Mouse (Mus musculus) liver, embryonic 13.5 days (tissue): ENCODE results near the gene Sh3bp5. TPM values are rescaled to one million over a fixed set of nuclear protein-coding genes. Genes with fewer than 3 reads are reported as not detected.
A peak's percentile ranks its signal among the peaks of the same experiment; 100 is the strongest.

ENCODE experiments used
- ATAC-seq: fragments of 200-750 bp; cut with Nextera tagmentation; 2 replicates; pipeline ENCODE4 v1.8.0; 2017; ENCODE audit warnings: low read depth, mild to moderate bottlenecking, moderate number of reproducible peaks, moderate library complexity
- DNase-seq: peaks from one replicate; pipeline ENCODE4 v3.0.0; 2022
- H3K27ac ChIP-seq: fragments of 300-500 bp; sonication (generic); 2 replicates; pipeline ENCODE4 v1.5.1; 2015; ENCODE audit warnings: moderate library complexity, mild to moderate bottlenecking, inconsistent platforms
- H3K27me3 ChIP-seq: fragments of 300-500 bp; sonication (generic); 2 replicates; pipeline ENCODE4 v1.6.1; 2015; ENCODE audit warnings: mild to moderate bottlenecking, inconsistent platforms
- H3K36me3 ChIP-seq: fragments of 300-500 bp; sonication (generic); 2 replicates; pipeline ENCODE4 v1.6.1; 2015; ENCODE audit warnings: mild to moderate bottlenecking, inconsistent platforms
- H3K4me1 ChIP-seq: fragments of 300-500 bp; sonication (generic); replicated peaks from 2 replicates; pipeline ENCODE4 v1.6.1; 2015; ENCODE audit warnings: inconsistent platforms
- H3K4me2 ChIP-seq: fragments of 300-500 bp; sonication (generic); 2 replicates; pipeline ENCODE4 v1.6.1; 2015; ENCODE audit warnings: inconsistent platforms, mild to moderate bottlenecking, moderate library complexity
- H3K4me3 ChIP-seq: fragments of 300-500 bp; sonication (generic); replicated peaks from 2 replicates; pipeline ENCODE4 v1.5.1; 2015; ENCODE audit warnings: mild to moderate bottlenecking, inconsistent platforms
- H3K9ac ChIP-seq: fragments of 300-500 bp; sonication (generic); 2 replicates; pipeline ENCODE4 v1.6.1; 2015; ENCODE audit warnings: mild to moderate bottlenecking, inconsistent platforms
- H3K9me3 ChIP-seq: fragments of 300-500 bp; sonication (generic); replicated peaks from 2 replicates; pipeline ENCODE4 v1.6.1; 2016; ENCODE audit warnings: inconsistent platforms
- WGBS: fragments of 180-500 bp; shearing (Covaris S2); methylation state at CpG from one replicate; pipeline ENCODE4 v1.1.7; 2015; ENCODE audit not compliant: insufficient replicate concordance; 5-methylcytosine and 5-hydroxymethylcytosine counted together
- polyA plus RNA-seq: library from polyadenylated mRNA; unstranded; fragments of >200 nt; fragmentation: Nextera tagmentation; extraction: Ambion mirVana; gene quantifications from 2 replicates; pipeline ENCODE4 v1.2.1, GENCODE M21; 2015

Gene Sh3bp5
- polyA plus RNA-seq, 1 experiment from 2014 or later = 13.3 TPM

DNA sequence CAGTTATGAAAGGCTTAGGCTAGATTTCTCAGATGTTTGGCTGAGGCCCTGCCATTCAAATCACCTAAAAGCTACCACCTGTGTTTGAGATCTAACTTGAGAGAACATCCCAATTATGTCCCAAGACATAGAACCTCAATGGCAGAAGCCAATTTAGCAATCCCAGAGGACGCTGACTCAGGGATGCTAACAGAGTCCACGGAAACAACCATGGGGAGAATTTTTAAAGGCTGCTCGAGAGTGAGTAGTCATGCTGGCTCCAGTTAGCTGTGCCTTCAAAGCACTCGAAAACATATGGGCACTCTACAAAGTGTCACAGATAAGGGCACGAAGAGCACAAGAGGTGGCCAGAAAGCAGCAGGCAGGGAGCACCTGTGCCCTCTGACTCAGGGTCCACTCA is 43.6 kb downstream of the Sh3bp5 start:
- H3K36me3 ChIP-seq = peaks cover 5% of the 10 kb centered on the region
- peaks cover 10% of the 10 kb centered on the region for H3K4me1 ChIP-seq
- H3K27me3 ChIP-seq = no peaks in the 10 kb centered on the region
- DNase-seq = no peak
- 63% methylated on average over 5 of the region's 5 CpGs for WGBS
- no peak overlapping the region for H3K4me2 ChIP-seq
- no peak for ATAC-seq
- H3K9ac ChIP-seq = no peak overlapping the region
- 0 out of 2 replicates have a peak, but pooled peaks cover 3% of the 10 kb centered on the region for H3K9me3 ChIP-seq
- no peak overlapping the region for H3K27ac ChIP-seq
- H3K4me3 ChIP-seq = no peak overlapping the region

- 81% methylated on average over 8 of the region's 8 CpGs for WGBS
- H3K36me3 ChIP-seq = no peaks in the 10 kb centered on the region
- DNase-seq = no peak
- no peak for ATAC-seq
- H3K27ac ChIP-seq = peak overlapping the region; percentile 9; the same call in 1 of the 2 replicates
- no peak overlapping the region for H3K4me3 ChIP-seq
- no peak overlapping the region for H3K4me2 ChIP-seq
- H3K27me3 ChIP-seq = no peaks in the 10 kb centered on the region
- no peaks in the 10 kb centered on the region for H3K9me3 ChIP-seq
- peaks cover 25% of the 10 kb centered on the region for H3K4me1 ChIP-seq
- H3K9ac ChIP-seq = no peak overlapping the region
These were observed 46.3 kb downstream of the Sh3bp5 start for GRCm38 (mm10) chr14:31389421-31390147.

GRCm38 (mm10) chr14:31388086-31388872 is 47.6 kb downstream of the Sh3bp5 start:
- peak overlapping the region; percentile 9; the same call in 1 of the 2 replicates for H3K27ac ChIP-seq
- DNase-seq (no peak), ATAC-seq (no peak)
- no peak overlapping the region for H3K4me2 ChIP-seq
- peaks cover 26% of the 10 kb centered on the region for H3K4me1 ChIP-seq
- no peaks in the 10 kb centered on the region for H3K27me3 ChIP-seq
- H3K9me3 ChIP-seq = no peaks in the 10 kb centered on the region
- no peak overlapping the region for H3K4me3 ChIP-seq
- no peak overlapping the region for H3K9ac ChIP-seq
- no peaks in the 10 kb centered on the region for H3K36me3 ChIP-seq
- WGBS = 66% methylated on average over 13 of the region's 13 CpGs

GRCm38 (mm10) chr14:31387301-31387981 is 48.4 kb downstream of the Sh3bp5 start:
- Histone ChIP-seq H3K27ac (no peak overlapping the region), H3K36me3 (no peaks in the 10 kb centered on the region), H3K4me3 (no peak overlapping the region), H3K27me3 (no peaks in the 10 kb centered on the region), H3K4me1 (peaks cover 26% of the 10 kb centered on the region), H3K9ac (no peak overlapping the region; the same call in 1 of the 2 replicates), H3K9me3 (no peaks in the 10 kb centered on the region), H3K4me2 (no peak overlapping the region)
- no peak for DNase-seq
- ATAC-seq = no peak
- WGBS = 36% methylated on average over 11 of the region's 11 CpGs

DNA sequence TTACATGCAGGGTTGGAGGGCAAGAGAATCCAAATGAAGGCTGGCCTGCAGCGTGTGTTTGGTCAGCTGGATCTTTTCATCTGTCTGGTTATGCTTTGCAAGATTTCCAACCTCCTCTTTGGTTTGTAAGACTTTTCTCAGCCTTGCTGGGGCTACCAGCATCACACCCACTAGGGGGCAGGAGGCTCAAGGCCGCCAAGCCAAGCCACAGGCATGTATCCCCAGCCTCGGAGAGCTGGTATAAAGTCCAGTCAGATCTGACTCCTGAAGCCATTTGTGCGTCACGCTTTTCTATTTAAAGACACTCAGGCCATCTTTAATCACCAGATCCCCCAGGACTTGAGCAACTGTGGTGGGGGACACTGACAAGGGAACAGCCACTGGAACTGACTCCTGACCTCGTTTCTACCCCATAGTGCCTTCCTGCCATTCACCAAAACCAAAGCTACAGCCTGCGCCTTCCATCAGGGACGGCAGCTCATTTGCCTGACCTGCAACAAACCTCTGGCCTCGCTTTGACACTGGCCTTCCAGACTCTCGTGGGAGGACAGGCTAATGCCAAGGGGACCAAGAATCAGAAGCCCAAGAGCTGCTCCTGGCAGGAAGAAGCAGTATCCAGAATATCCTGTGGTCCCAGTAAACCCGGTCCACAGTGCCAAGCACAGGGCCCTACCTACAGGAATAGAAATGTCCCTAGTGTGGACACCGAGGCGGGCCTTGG is 49.7 kb downstream of the Sh3bp5 start:
- Histone ChIP-seq H3K27me3 (no peaks in the 10 kb centered on the region), H3K36me3 (no peaks in the 10 kb centered on the region), H3K9me3 (no peaks in the 10 kb centered on the region), H3K4me3 (no peak overlapping the region), H3K9ac (no peak overlapping the region), H3K4me1 (peaks cover 26% of the 10 kb centered on the region), H3K4me2 (no peak overlapping the region), H3K27ac (0 out of 2 replicates have a peak overlapping the region, but pooled peaks have one; percentile 15)
- peak; percentile 43 for DNase-seq
- ATAC-seq = no peak
- WGBS = 33% methylated on average over 13 of the region's 13 CpGs

- Histone ChIP-seq H3K9ac (no peak overlapping the region), H3K9me3 (no peaks in the 10 kb centered on the region), H3K27me3 (no peaks in the 10 kb centered on the region), H3K4me1 (peaks cover 26% of the 10 kb centered on the region), H3K36me3 (no peaks in the 10 kb centered on the region), H3K27ac (peak overlapping the region; percentile 20; the same call in 1 of the 2 replicates), H3K4me3 (no peak overlapping the region), H3K4me2 (no peak overlapping the region)
- 66% methylated on average over 5 of the region's 5 CpGs for WGBS
- ATAC-seq = no peak
- no peak for DNase-seq
These were observed 50.5 kb downstream of the Sh3bp5 start for GRCm38 (mm10) chr14:31385406-31385805.

- no peak for ATAC-seq
- H3K4me1 ChIP-seq = peaks cover 26% of the 10 kb centered on the region
- H3K36me3 ChIP-seq = no peaks in the 10 kb centered on the region
- H3K9ac ChIP-seq = no peak overlapping the region
- no peaks in the 10 kb centered on the region for H3K27me3 ChIP-seq
- H3K4me2 ChIP-seq = no peak overlapping the region
- WGBS = 59% methylated on average over 13 of the region's 13 CpGs
- H3K27ac ChIP-seq = no peak overlapping the region
- DNase-seq = no peak
- H3K4me3 ChIP-seq = no peak overlapping the region
- no peaks in the 10 kb centered on the region for H3K9me3 ChIP-seq
These were observed 51.2 kb downstream of the Sh3bp5 start for GRCm38 (mm10) chr14:31384366-31385323.

- ATAC-seq (no peak), DNase-seq (no peak)
- 68% methylated on average over 11 of the region's 11 CpGs for WGBS
These were observed 52.3 kb downstream of the Sh3bp5 start for GRCm38 (mm10) chr14:31383470-31384050.

GRCm38 (mm10) chr14:31382276-31382675 is 53.6 kb downstream of the Sh3bp5 start:
- Histone ChIP-seq H3K9me3 (no peaks in the 10 kb centered on the region), H3K27me3 (no peaks in the 10 kb centered on the region), H3K4me3 (no peak overlapping the region), H3K4me2 (no peak overlapping the region), H3K9ac (no peak overlapping the region), H3K27ac (no peak overlapping the region), H3K36me3 (peaks cover 21% of the 10 kb centered on the region), H3K4me1 (peaks cover 15% of the 10 kb centered on the region)
- DNase-seq (no peak), ATAC-seq (no peak)
- WGBS = 79% methylated on average over 8 of the region's 8 CpGs

More at GRCm38 (mm10) chr14:31383470-31384050, 52.3 kb downstream of the Sh3bp5 start:
- no peak overlapping the region for H3K4me2 ChIP-seq
- H3K9me3 ChIP-seq = no peaks in the 10 kb centered on the region
- H3K9ac ChIP-seq = no peak overlapping the region
- peaks cover 8% of the 10 kb centered on the region for H3K36me3 ChIP-seq
- H3K27ac ChIP-seq = no peak overlapping the region
- no peaks in the 10 kb centered on the region for H3K27me3 ChIP-seq
- H3K4me3 ChIP-seq = no peak overlapping the region
- H3K4me1 ChIP-seq = peaks cover 22% of the 10 kb centered on the region

DNA sequence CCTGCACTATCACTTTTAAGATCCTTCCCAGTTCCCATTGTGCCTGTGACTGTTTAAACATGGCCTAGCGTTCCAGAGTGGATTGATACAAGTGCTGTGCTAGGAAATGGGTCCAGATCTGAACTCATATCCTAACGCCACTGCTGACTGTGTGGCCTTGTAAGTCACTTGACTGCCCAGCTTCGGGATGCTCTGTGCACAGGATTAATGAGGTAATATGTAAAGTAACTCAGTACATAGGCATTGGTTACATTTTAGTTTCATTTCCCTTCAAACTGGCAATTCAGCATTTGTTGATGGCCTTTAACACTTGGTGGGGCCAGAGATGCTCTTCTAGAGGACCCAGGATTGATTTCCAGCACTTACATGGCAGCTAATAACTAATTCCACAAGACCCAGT is 59.5 kb downstream of the Sh3bp5 start:
- Histone ChIP-seq H3K4me3 (no peak overlapping the region), H3K9me3 (no peaks in the 10 kb centered on the region), H3K9ac (no peak overlapping the region), H3K27me3 (no peaks in the 10 kb centered on the region), H3K4me1 (no peaks in the 10 kb centered on the region; the same call in 1 of the 2 replicates), H3K4me2 (no peak overlapping the region), H3K27ac (no peak overlapping the region), H3K36me3 (peaks cover 71% of the 10 kb centered on the region)
- ATAC-seq (no peak), DNase-seq (no peak)
- 78% methylated on average over 3 of the region's 3 CpGs for WGBS
